Mouse (Mus musculus): Measurements from ENCODE around the gene Gm5800.
"Not testable (repeated sequence)": the region's sequence is repeated elsewhere in the genome, so short reads cannot be mapped to it uniquely, and the experiment has no call there.

Gene Gm5800

GRCm38 (mm10) chr14:51717083-51717482 lies at the start of gene Gm5800:
Gene Gm5800 (minus strand): TSS chr14:51717183.
- no peak for DNase-seq (ENCODE audit: extremely low read depth, low read depth)

- no peak for DNase-seq (ENCODE audit: extremely low read depth, low read depth)
Measured at GRCm38 (mm10) chr14:51755944-51756343, 39.0 kb upstream of the Gm5800 start.

GRCm38 (mm10) chr14:51740347-51741170 lies 23.6 kb upstream of the Gm5800 start:
- no peak for DNase-seq (ENCODE audit: extremely low read depth, low read depth)

- no peak for DNase-seq (ENCODE audit: extremely low read depth, low read depth)
Measured at GRCm38 (mm10) chr14:51739150-51739993, 22.4 kb upstream of the Gm5800 start.

- no peak for DNase-seq (ENCODE audit: extremely low read depth, low read depth)
Measured at GRCm38 (mm10) chr14:51738411-51739149, 21.6 kb upstream of the Gm5800 start.

- no peak for DNase-seq (ENCODE audit: extremely low read depth, low read depth)
Measured at GRCm38 (mm10) chr14:51737967-51738366, 21.0 kb upstream of the Gm5800 start.

GRCm38 (mm10) chr14:51695368-51695767 lies 21.6 kb downstream of the Gm5800 start, which contains the start of gene Gm17079:
Gene Gm17079 (minus strand): TSS chr14:51695468.
- DNase-seq (ENCODE audit: extremely low read depth, low read depth) = not testable (repeated sequence)

- no peak for DNase-seq (ENCODE audit: extremely low read depth, low read depth)
Measured at GRCm38 (mm10) chr14:51677269-51677668, 39.7 kb downstream of the Gm5800 start.
